Mouse (Mus musculus) left cerebral cortex, adult 9 months (tissue): Measurements from ENCODE around the gene Ttll3.
A peak's percentile ranks its signal among the peaks of the same experiment; 100 is the strongest.

Experiments
- DNase-seq, 2 experiments: peaks; one replicate each; pipeline ENCODE4 v3.0.0; 2022; ENCODE audit warnings: low spot score in 2 of 2

Ttll3 gene

GRCm38 (mm10) chr6:113424187-113424586, 35.1 kb downstream of the Ttll3 start:
- no peak for DNase-seq

- no peak for DNase-seq
Observed at GRCm38 (mm10) chr6:113426696-113427095, 37.6 kb downstream of the Ttll3 start.

GRCm38 (mm10) chr6:113427397-113427796, 38.3 kb downstream of the Ttll3 start:
- DNase-seq, result no peak

GRCm38 (mm10) chr6:113428006-113428405, 38.9 kb downstream of the Ttll3 start:
- DNase-seq, result no peak

GRCm38 (mm10) chr6:113429965-113430364, 40.9 kb downstream of the Ttll3 start:
- no peak for DNase-seq

GRCm38 (mm10) chr6:113430846-113431245, 41.8 kb downstream of the Ttll3 start:
- no peak for DNase-seq

- DNase-seq, result no peak
Observed at GRCm38 (mm10) chr6:113431801-113432200, 42.7 kb downstream of the Ttll3 start.

- DNase-seq, result no peak
Observed at GRCm38 (mm10) chr6:113433661-113434060, 44.6 kb downstream of the Ttll3 start.

GRCm38 (mm10) chr6:113434691-113435090, 45.6 kb downstream of the Ttll3 start:
- DNase-seq, result no peak

- no peak for DNase-seq
Observed at GRCm38 (mm10) chr6:113435664-113436205, 46.7 kb downstream of the Ttll3 start, which contains the start of gene Cidec. Cidec (minus strand) TSS chr6:113435760.

GRCm38 (mm10) chr6:113437135-113437534, 48.1 kb downstream of the Ttll3 start:
- no peak for DNase-seq

GRCm38 (mm10) chr6:113438721-113439430, 49.8 kb downstream of the Ttll3 start:
- no peak for DNase-seq

- no peak for DNase-seq
Observed at GRCm38 (mm10) chr6:113440686-113441085, 51.6 kb downstream of the Ttll3 start.

- DNase-seq, result peak in 1 of 2 experiments; percentile 77
Observed at GRCm38 (mm10) chr6:113441147-113441680, 52.2 kb downstream of the Ttll3 start.

GRCm38 (mm10) chr6:113442087-113442441, 53.0 kb downstream of the Ttll3 start:
- DNase-seq, result no peak

- DNase-seq, result peak; percentile 68 to 93
Observed at GRCm38 (mm10) chr6:113442442-113443090, 53.5 kb downstream of the Ttll3 start, which contains the start of gene Jagn1. Jagn1 (plus strand) TSS chr6:113442569.

- no peak for DNase-seq
Observed at GRCm38 (mm10) chr6:113443091-113443490, 54.0 kb downstream of the Ttll3 start.

GRCm38 (mm10) chr6:113444207-113444965, 55.3 kb downstream of the Ttll3 start:
- no peak for DNase-seq

GRCm38 (mm10) chr6:113447639-113448038, 58.6 kb downstream of the Ttll3 start:
- no peak for DNase-seq

- no peak for DNase-seq
Observed at GRCm38 (mm10) chr6:113451839-113452238, 62.8 kb downstream of the Ttll3 start.

- DNase-seq, result no peak
Observed at GRCm38 (mm10) chr6:113455007-113455406, 65.9 kb downstream of the Ttll3 start.

- DNase-seq, result no peak
Observed at GRCm38 (mm10) chr6:113457952-113458534, 69.0 kb downstream of the Ttll3 start, which contains the start of gene Il17re. Il17re (plus strand) TSS chr6:113458484.
